Mouse (Mus musculus) layer of hippocampus, adult 6 months (tissue): ENCODE measurements around the gene Spg11. TPM values are rescaled to one million over a fixed set of nuclear protein-coding genes. Genes with fewer than 3 reads are reported as not detected.

ENCODE experiments used
- long read RNA-seq, 2 experiments: library from polyadenylated mRNA; unstranded; transcript quantifications; one replicate each; pipeline ENCODE4 v2.0.0; 2019 to 2020
- microRNA-seq: library from miRNA; unstranded; fragments of <30 nt; microRNA quantifications from one replicate; pipeline ENCODE4 v1.2.0, GENCODE M21; 2020
- polyA plus RNA-seq: library from polyadenylated mRNA; unstranded; fragments of <200 nt; fragmentation: Nextera tagmentation; gene quantifications from 2 replicates; pipeline ENCODE4 v1.2.3, GENCODE M21; 2021

The Spg11 gene
- polyA plus RNA-seq, result 2.6 and 2.8 TPM in 2 replicates
- long read RNA-seq, experiment 1, partial matches to known transcripts, result 5 of 5 reads
- long read RNA-seq, experiment 1, other reads (novel, unspliced or antisense), result 0 of 5 reads
- long read RNA-seq, experiment 2, full-length matches to known transcripts, result 3 of 22 reads
- long read RNA-seq, experiment 2, partial matches to known transcripts, result 14 of 22 reads
- long read RNA-seq, experiment 2, other reads (novel, unspliced or antisense), result 5 of 22 reads

DNA sequence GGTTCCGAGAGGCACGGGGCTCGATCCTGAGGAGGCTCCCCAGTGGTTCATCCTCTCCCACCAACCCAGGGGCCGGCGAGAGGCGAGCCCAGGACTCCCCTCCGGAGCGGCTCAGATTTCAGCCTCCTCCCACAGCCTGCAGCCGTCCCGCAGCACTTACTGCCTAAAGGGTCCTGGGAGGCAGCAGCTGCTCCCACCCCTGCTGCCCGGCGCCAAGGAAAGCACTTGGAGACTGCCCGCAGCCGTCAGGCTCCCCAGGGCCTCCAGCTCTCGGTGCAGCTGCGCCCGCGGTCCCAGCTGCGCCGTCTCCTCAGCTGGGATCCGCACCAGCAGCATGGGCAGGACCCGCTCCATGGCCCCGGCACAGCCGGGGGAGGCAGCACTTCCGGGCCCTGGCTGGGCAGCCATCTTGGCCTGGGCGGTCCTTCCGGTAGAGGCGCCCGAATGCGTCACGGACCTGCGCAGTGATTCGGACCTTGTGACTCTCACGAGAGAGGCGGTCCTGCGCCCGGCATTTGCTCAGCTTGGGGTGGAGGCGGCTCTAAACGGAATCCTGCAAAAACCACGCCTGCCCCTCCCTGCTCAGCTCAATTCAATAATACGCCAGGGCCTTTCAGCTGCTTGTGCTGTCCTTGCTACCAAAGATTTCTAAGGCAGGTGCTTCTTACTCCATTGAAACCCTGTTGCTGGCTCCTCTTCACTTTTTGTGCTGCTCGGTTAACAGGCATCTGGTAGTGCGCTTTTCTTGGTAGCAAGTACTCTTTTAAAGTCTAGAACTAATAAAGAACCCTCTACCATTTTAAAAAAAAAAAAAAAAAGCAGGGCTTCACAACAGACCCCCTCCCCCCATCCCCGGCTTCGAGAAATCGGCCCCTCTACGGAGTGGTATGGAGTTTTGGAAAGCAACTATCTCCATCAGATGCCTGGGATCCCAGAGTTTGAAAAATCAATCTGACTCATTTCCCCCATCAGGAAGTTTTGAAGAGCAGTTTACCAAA, at the start of gene Spg11:
TSS of gene Spg11 (minus strand) at position 426 of the 998 bp plus-strand sequence.

DNA sequence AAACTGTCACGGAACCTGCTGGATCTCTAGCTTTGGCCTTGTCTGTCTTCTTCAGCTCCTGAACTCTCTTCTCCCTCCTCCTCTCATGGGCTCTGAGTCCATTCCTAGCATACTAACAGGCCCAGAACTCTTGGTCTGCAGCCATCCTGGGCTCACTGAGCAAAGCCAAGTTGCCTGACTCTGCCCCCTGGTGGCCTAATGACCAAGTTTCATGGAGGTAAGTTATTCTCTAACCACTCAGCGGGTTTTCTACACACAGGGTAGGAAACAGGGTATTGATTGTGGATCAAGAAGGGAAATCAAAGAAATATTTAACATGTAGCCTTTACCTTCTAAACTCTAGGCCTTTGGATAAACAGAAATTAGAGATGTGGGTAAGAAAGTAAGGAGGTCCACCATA, 42.5 kb upstream of the Spg11 start, which contains the start of gene Trim69:
TSS of gene Trim69 (plus strand) at position 21 of the 400 bp plus-strand sequence.

DNA sequence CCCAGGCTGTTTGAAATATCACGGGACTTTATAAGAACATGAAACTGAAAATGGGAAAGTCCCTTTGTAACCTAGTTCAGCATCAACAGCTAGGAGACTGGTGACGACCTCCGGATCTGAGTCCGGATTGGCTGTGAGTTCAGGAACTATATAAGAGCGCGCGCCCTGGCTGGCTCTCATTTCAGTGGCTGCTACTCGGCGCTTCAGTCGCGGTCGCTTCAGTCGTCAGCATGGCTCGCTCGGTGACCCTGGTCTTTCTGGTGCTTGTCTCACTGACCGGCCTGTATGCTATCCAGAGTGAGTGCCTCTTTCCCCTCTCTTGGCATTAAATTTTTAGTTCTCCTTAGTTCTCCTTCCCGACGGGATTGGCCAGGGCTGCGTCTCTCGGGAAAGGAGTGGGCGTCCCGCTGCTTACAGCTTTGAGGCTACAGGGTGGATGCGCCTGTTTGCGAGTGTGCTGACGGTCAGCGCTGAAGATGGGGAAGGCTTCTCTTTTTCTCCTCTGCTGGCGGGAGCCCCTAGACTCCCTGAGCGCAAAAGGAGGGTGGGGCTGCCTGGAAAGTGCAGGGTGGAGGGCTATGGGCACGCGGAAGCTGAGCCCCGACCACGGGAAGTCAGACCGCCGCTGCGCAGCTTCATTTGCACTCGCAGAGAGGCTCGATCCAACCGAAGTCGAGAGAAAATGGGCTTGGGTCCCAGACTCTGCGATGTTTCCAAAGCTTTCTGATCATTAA, 29.5 kb upstream of the Spg11 start, which contains the start of gene B2m:
TSS of gene B2m (plus strand) at position 179 of the 734 bp plus-strand sequence.

DNA sequence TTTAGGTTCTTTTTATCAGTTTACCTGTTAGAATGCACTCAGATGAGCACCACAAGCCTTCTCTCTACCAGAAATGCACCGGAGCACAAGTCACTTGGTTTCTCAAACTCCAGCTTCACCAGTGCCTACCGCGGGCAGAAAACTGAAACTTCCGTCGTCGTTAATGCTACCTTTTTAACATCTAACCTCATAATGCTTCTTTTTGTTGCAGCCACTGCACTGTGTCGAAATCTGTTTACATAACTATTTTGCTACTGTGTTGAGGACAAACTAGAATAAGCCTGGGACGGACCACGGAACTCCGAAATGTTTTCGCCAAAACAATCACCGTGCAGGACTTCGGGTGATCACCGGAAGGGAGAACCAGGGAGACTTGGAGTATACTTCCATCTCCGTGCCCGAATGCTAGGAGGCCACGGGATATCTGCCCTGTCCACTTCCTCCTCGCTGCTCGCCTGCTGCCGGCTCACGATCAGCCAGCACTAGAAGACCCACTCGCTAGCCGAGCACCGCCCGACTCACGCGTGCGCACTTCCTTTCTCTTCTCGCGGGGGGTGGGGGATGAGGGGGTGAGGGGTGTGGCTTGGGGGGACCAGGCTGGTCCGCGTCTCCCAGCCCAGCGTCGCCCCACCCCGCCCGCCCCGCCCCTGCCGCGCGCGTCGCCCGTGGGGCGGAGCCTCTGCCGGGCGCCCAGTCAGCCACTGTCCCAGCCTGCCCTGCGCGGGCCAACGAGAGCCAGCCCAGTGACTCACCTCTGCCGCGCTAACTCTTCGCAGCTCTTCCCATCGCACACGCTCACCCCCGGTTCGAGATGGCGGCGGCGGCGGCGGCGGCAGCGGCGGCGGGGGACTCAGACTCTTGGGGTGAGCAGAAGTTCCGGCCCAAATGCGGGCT, 90.1 kb downstream of the Spg11 start, which contains the start of gene Eif3j1:
TSS of gene Eif3j1 (plus strand) at position 685 of the 894 bp plus-strand sequence.

Small RNA genes within 50 kb of the gene (microRNA-seq; reads per million reads assigned to microRNA genes)
- not detected for gene Gm47314

Other genes starting within 250 kb of the Spg11 start
- gene Ctdspl2, start 162.4 kb downstream of the Spg11 start, polyA plus RNA-seq, result 15.5 and 21.4 TPM in 2 replicates
- gene Mageb3, start 162.3 kb downstream of the Spg11 start, polyA plus RNA-seq, result not detected in 2 replicates
- 23.1 and 26.8 TPM in 2 replicates for gene Eif3j1, start 89.8 kb downstream of the Spg11 start, polyA plus RNA-seq
- gene B2m, start 29.3 kb upstream of the Spg11 start, polyA plus RNA-seq, result 318 and 456 TPM in 2 replicates
- gene Trim69, start 42.3 kb upstream of the Spg11 start, polyA plus RNA-seq, result not detected in 2 replicates
- not detected in 2 replicates for gene Patl2, start 67.8 kb upstream of the Spg11 start, polyA plus RNA-seq
- gene Terb2, start 67.9 kb upstream of the Spg11 start, polyA plus RNA-seq, result not detected in 2 replicates
- gene Sord, start 116.4 kb upstream of the Spg11 start, polyA plus RNA-seq, result 15.1 and 17.6 TPM in 2 replicates
- 0.11 and 0.13 TPM in 2 replicates for gene Duox2, start 180.1 kb upstream of the Spg11 start, polyA plus RNA-seq
- gene Duoxa2, start 180.5 kb upstream of the Spg11 start, polyA plus RNA-seq, result not detected in 2 replicates
- gene Duoxa1, start 195.3 kb upstream of the Spg11 start, polyA plus RNA-seq, result 0.14 and 0.20 TPM in 2 replicates
- not detected in 2 replicates for gene Duox1, start 197.3 kb upstream of the Spg11 start, polyA plus RNA-seq